Mouse (Mus musculus) ES-E14 (cell line): ENCODE data around the gene Thsd1.

ENCODE experiments used
- MAFK ChIP-seq: IDR thresholded peaks from 2 replicates; pipeline ENCODE4 v1.6.1; 2014; ENCODE audit warnings: mild to moderate bottlenecking, low read depth, low read length, inconsistent platforms; ENCODE audit not compliant: insufficient read depth
- ZNF384 ChIP-seq: IDR thresholded peaks from 2 replicates; pipeline ENCODE4 v1.6.1; 2012; ENCODE audit warnings: low read depth, low read length, inconsistent platforms

DNA sequence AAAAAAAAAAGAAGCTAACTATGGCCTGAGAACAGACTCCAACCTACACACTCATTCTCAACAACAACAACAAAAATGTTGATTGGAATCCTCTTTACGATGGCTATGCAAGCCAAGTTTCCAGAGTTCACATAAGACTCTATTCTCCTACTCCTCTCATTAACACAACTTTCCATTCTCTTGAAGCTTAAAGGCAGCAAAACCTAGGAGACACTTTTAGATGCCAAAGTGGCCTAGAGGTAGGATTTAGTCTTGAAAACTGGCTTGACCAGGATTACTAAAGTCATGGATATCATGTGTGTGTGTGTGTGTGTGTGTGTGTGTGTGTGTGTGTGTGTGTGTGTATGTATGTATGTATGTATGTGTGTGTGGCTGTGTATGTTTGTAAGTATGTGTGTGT lies 38.1 kb downstream of the Thsd1 start:
- no peak for TF ChIP-seq MAFK
- TF ChIP-seq ZNF384: no peak
